Mouse (Mus musculus) liver, embryonic 14.5 days (tissue): Measurements from ENCODE around the gene Rtkn2. TPM values are rescaled to one million over a fixed set of nuclear protein-coding genes. Genes with fewer than 3 reads are reported as not detected.

Experiments used
- ATAC-seq: fragments of 200-750 bp; cut with Nextera tagmentation; 2 replicates; pipeline ENCODE4 v1.8.0; 2017; ENCODE audit warnings: moderate number of reproducible peaks, mild to moderate bottlenecking, moderate library complexity; ENCODE audit not compliant: insufficient read depth
- DNase-seq, 3 experiments: peaks; one replicate each; pipeline ENCODE4 v3.0.0-alpha.2; 2012 to 2013; ENCODE audit warnings: low read depth in 3 of 3, low spot score in 3 of 3
- H3K27ac ChIP-seq: fragments of 300-500 bp; sonication (generic); 2 replicates; pipeline ENCODE4 v1.5.1; 2014; ENCODE audit warnings: moderate library complexity, mild to moderate bottlenecking, control low read depth, inconsistent platforms
- H3K27me3 ChIP-seq: fragments of 300-500 bp; sonication (generic); 2 replicates; pipeline ENCODE4 v1.6.1; 2014; ENCODE audit warnings: mild to moderate bottlenecking, low read length, moderate library complexity; ENCODE audit not compliant: control insufficient read depth, insufficient read depth
- H3K36me3 ChIP-seq: fragments of 300-500 bp; sonication (generic); replicated peaks from 2 replicates; pipeline ENCODE4 v1.6.1; 2014; ENCODE audit warnings: low read depth; ENCODE audit not compliant: control insufficient read depth, insufficient read depth
- H3K4me1 ChIP-seq, 2 experiments: fragments of 200-500 bp in 1 of 2; fragments of 300-500 bp in 1 of 2; sonication (generic) in 1 of 2; replicated peaks; 2 replicates each; pipeline ENCODE4 v1.6.1; 2012 to 2014; ENCODE audit warnings: antibody characterized with exemption in 1 of 2, inconsistent platforms in 1 of 2, low read length in 1 of 2; ENCODE audit not compliant: control insufficient read depth in 2 of 2, insufficient read depth in 2 of 2
- H3K4me2 ChIP-seq: fragments of 300-500 bp; sonication (generic); 2 replicates; pipeline ENCODE4 v1.6.1; 2014; ENCODE audit warnings: low read depth, mild to moderate bottlenecking, control low read depth, moderate library complexity
- H3K4me3 ChIP-seq, 2 experiments: fragments of 200-500 bp in 1 of 2; fragments of 300-500 bp in 1 of 2; sonication (generic) in 1 of 2; 2 replicates each; pipeline ENCODE4 v1.5.1; 2012 to 2014; ENCODE audit warnings: low read depth in 2 of 2, low read length in 2 of 2, mild to moderate bottlenecking in 2 of 2, control low read depth in 1 of 2, inconsistent platforms in 1 of 2, moderate library complexity in 1 of 2; ENCODE audit not compliant: insufficient read depth in 1 of 2
- H3K9ac ChIP-seq: fragments of 300-500 bp; sonication (generic); replicated peaks from 2 replicates; pipeline ENCODE4 v1.6.1; 2014; ENCODE audit warnings: mild to moderate bottlenecking, control low read depth, moderate library complexity
- H3K9me3 ChIP-seq: fragments of 300-500 bp; sonication (generic); 2 replicates; pipeline ENCODE4 v1.6.1; 2016; ENCODE audit warnings: low read length, mixed read lengths; ENCODE audit not compliant: control insufficient read depth
- CTCF ChIP-seq: IDR thresholded peaks from 2 replicates; pipeline ENCODE4 v1.5.1; 2016; ENCODE audit warnings: antibody characterized with exemption, low read depth, control low read depth
- EP300 ChIP-seq: IDR thresholded peaks from 2 replicates; pipeline ENCODE4 v1.6.1; 2016; ENCODE audit warnings: antibody characterized with exemption, low read depth
- WGBS: fragments of 180-500 bp; shearing (Covaris S2); extraction: QIAGEN DNeasy Blood & Tissue Kit; methylation state at CpG from one replicate; pipeline ENCODE4 v1.1.7; 2014; ENCODE audit not compliant: insufficient replicate concordance; 5-methylcytosine and 5-hydroxymethylcytosine counted together
- polyA plus RNA-seq, 2 experiments: library from polyadenylated mRNA; depleted of rRNA in 1 of 2; stranded (reverse) in 1 of 2; unstranded in 1 of 2; fragments of >200 nt; fragmentation: Nextera tagmentation in 1 of 2; extraction: Ambion mirVana in 1 of 2; gene quantifications; 2 replicates each; pipeline versions ENCODE4 v1.2.1 to v1.2.3; 2012 to 2014

Rtkn2 gene
- polyA plus RNA-seq, 2 experiments = 0.37 to 0.93 TPM

DNA sequence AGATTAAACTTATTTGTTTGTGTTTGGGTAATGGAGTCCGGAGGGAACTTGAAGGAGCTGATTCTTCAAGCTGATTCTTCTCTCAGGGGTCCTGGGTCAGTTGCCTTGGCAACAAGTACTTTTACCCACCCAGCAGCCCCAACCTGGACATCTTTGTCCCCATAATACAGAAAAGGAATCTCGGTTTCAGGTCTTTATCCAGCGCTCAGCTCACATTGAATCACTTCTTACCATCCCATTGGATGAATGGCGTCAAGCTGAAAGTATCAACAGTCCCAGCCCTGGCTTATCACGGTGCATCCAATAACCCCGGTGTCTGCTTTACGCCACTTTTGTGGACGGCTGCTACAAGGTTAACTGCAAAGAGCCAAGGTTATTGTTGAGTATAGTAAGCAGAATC lies 89.1 kb downstream of the Rtkn2 start:
- Histone ChIP-seq H3K36me3 (no peaks in the 10 kb centered on the region), H3K27ac (no peak overlapping the region), H3K9ac (no peak overlapping the region), H3K4me1 (no peaks in the 10 kb centered on the region), H3K27me3 (no peaks in the 10 kb centered on the region), H3K4me2 (no peak overlapping the region), H3K4me3 (no peak overlapping the region), H3K9me3 (no peaks in the 10 kb centered on the region)
- ATAC-seq = no peak
- DNase-seq = no peak
- TF ChIP-seq CTCF (no peak), EP300 (no peak)
- WGBS = 73% methylated on average over 8 of the region's 8 CpGs

DNA sequence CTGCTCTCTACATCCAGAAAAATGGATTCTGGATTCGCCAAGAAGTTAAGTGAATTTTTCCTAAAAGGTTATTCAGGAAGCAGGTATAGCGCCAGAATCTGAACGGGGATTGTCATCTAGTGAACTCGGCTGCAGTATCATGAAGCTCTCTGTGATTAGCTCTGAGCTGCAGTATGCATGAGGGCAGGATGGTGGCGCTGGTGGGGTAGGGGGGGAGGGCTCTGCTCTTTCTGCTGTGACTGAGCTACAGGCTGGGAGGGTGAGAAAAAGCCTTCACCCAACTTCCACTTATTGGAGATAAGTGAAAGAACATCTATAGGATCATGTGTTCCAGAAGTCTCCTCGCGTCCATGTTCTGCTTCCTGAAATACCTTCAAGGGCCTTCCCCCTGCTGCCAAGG lies 91.7 kb downstream of the Rtkn2 start:
- WGBS = 68% methylated on average over 7 of the region's 7 CpGs

DNA sequence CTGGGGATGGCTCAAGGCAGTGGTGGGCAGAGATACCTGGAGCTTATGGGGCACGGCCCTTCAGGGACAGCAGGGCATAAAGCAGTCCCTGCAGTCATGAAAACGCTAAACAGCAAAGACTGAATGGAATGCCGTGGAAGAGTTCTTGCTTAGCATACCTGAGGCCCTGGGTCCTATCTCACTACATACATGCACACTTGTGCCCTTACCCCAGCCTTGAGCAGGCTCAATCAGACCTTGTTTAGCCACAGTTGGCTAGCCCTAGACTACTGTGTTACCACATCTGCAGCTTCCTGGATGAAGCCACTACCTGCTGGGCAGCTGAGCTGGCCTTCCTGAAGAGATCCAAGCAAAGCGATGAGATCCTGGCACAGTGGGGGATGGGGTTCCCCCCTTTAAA lies 93.3 kb downstream of the Rtkn2 start:
- 72% methylated on average over 4 of the region's 4 CpGs for WGBS
- ATAC-seq = no peak
- H3K27ac ChIP-seq = no peak overlapping the region

More for the DNA sequence above, 91.7 kb downstream of the Rtkn2 start:
- no peak overlapping the region for H3K4me2 ChIP-seq
- DNase-seq (no peak), ATAC-seq (no peak)
- no peaks in the 10 kb centered on the region for H3K27me3 ChIP-seq
- H3K9me3 ChIP-seq = no peaks in the 10 kb centered on the region
- H3K27ac ChIP-seq = no peak overlapping the region
- no peak for TF ChIP-seq EP300
- TF ChIP-seq CTCF = no peak
- H3K4me1 ChIP-seq = no peaks in the 10 kb centered on the region
- no peak overlapping the region for H3K9ac ChIP-seq
- H3K36me3 ChIP-seq = no peaks in the 10 kb centered on the region
- no peak overlapping the region for H3K4me3 ChIP-seq

DNA sequence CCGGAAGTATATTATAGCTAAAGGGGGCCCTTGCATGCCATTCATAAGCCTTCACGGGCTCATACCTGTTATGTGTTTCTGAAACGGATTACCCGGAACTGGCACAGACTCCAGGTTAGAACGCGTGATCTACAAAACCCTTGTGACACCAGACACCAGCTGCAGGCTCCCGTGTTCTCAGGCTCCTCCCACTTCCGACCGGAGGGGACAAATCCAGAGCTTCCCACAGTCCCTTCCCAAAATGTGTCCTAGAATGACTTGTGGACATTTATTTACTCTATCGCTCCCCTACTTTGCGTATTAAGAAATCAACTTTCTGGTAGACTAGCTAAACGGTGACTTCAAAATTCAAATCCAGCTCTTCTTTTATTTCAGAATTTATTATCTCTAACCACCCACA lies 94.9 kb downstream of the Rtkn2 start:
- ATAC-seq (no peak), DNase-seq (no peak)
- TF ChIP-seq EP300 (no peak), CTCF (no peak)
- Histone ChIP-seq H3K27me3 (no peaks in the 10 kb centered on the region), H3K27ac (no peak overlapping the region), H3K9me3 (no peaks in the 10 kb centered on the region), H3K4me2 (no peak overlapping the region), H3K4me3 (no peak overlapping the region), H3K9ac (no peak overlapping the region), H3K4me1 (no peaks in the 10 kb centered on the region), H3K36me3 (no peaks in the 10 kb centered on the region)
- WGBS = 71% methylated on average over 12 of the region's 12 CpGs

More for the DNA sequence above, 93.3 kb downstream of the Rtkn2 start:
- H3K36me3 ChIP-seq = no peaks in the 10 kb centered on the region
- no peaks in the 10 kb centered on the region for H3K9me3 ChIP-seq
- H3K9ac ChIP-seq = no peak overlapping the region
- no peaks in the 10 kb centered on the region for H3K4me1 ChIP-seq
- no peak overlapping the region for H3K4me3 ChIP-seq
- no peak for TF ChIP-seq CTCF
- TF ChIP-seq EP300 = no peak
- no peaks in the 10 kb centered on the region for H3K27me3 ChIP-seq
- H3K4me2 ChIP-seq = no peak overlapping the region
- DNase-seq = no peak

DNA sequence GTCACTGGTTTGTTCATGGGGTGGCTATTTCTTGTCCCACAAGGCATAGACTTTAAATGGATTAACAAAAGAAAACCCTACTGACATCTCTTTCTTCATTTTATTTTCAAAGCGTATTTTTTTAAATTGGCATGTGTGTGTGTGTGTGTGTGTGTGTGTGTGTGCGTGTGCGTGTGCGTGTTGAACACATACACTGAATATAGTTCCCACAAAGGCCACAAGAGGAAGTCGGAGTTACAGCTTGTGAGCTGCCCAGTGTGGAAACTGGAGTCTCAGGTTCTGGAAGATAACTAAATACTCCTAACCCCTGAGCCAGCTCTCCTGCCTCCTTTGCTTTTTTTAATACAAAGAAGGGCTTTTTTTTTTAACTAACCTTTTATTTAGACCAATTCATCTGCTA lies 95.8 kb downstream of the Rtkn2 start:
- no peaks in the 10 kb centered on the region for H3K36me3 ChIP-seq
- no peak for TF ChIP-seq CTCF
- no peak for TF ChIP-seq EP300
- ATAC-seq (no peak), DNase-seq (no peak)
- H3K9ac ChIP-seq = no peak overlapping the region
- no peaks in the 10 kb centered on the region for H3K4me1 ChIP-seq
- 34% methylated on average over 5 of the region's 5 CpGs for WGBS
- H3K27ac ChIP-seq = no peak overlapping the region
- H3K9me3 ChIP-seq = no peaks in the 10 kb centered on the region
- no peaks in the 10 kb centered on the region for H3K27me3 ChIP-seq
- H3K4me2 ChIP-seq = no peak overlapping the region
- H3K4me3 ChIP-seq = no peak overlapping the region

DNA sequence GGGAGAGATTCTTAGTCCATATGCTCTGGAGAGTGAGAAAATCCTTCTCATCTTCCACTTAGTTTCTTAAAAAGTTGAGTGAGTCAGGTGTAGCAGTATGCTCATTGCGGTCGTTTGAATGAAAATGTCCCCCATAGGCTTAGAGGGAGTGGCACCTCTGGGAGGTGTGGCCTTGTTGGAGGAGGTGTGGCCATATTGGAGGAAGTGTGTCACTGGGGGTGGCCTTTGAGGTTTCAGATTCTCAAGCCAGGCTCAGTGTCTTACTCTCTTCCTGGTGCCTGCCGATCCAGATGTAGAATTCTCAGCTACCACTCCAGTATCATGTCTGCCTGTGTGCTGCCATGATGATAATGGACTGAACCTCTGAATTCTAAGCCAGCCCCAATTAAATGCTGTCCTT lies 99.3 kb downstream of the Rtkn2 start:
- TF ChIP-seq CTCF = no peak
- no peak for TF ChIP-seq EP300
- H3K9ac ChIP-seq = no peak overlapping the region
- no peak overlapping the region for H3K27ac ChIP-seq
- WGBS = 69% methylated on average over 3 of the region's 3 CpGs
- H3K36me3 ChIP-seq = no peaks in the 10 kb centered on the region
- no peaks in the 10 kb centered on the region for H3K9me3 ChIP-seq
- H3K4me2 ChIP-seq = no peak overlapping the region
- DNase-seq = no peak
- H3K27me3 ChIP-seq = no peaks in the 10 kb centered on the region
- ATAC-seq = no peak
- no peak overlapping the region for H3K4me3 ChIP-seq
- no peaks in the 10 kb centered on the region for H3K4me1 ChIP-seq
